Comparison of ENCODE assay signal across 23 mouse cellular contexts in genomic region chr13:42579471-42579870, GRCm38 (mm10).
A peak's percentile ranks its signal among the peaks of the same experiment; 100 is the strongest.
DNase-seq lines count a peak whose midpoint lies in the region.
"Had no signal": no experiment of that assay in that cellular context is flagged by ENCODE, and none has a peak within 500 bp of the region (broad histone marks: within the 10 kb centered on the region; RNA-seq: fewer than 3 reads in every experiment).

No protein-coding gene starts in this region.

- no peak overlapping the region for H3K4me3 ChIP-seq in embryonic facial prominence, embryonic 10.5 days
- H3K4me3 ChIP-seq: embryonic facial prominence, embryonic 12.5 days; embryonic facial prominence, embryonic 15.5 days; forebrain, embryonic 12.5 days; forebrain, embryonic 15.5 days; heart, embryonic 12.5 days; heart, embryonic 15.5 days; hindbrain, embryonic 10.5 days; hindbrain, embryonic 13.5 days; intestine, embryonic 15.5 days had no signal

- WGBS in embryonic facial prominence, embryonic 10.5 days: 70% methylated on average over 3 of the region's 3 CpGs

- peak; percentile 13 for DNase-seq in adrenal gland, postnatal 14 days
- DNase-seq in adrenal gland, adult 8-10 months: no peak
- DNase-seq in cerebellum, postnatal 14 days: peak; percentile 17 to 53
- DNase-seq in cerebellum, adult 11-12 months: no peak
- peak; percentile 17 for DNase-seq in urinary bladder, postnatal 14 days (ENCODE audit: low spot score)
- no peak for DNase-seq in urinary bladder, adult 18-20 months (ENCODE audit: low spot score in 2 of 2)
- DNase-seq in embryonic facial prominence, embryonic 10.5 days (ENCODE audit: low spot score): no peak
- DNase-seq: adrenal gland, adult 2 months; adrenal gland, postnatal 36 days; cerebellum, adult 8-10 months; gastrocnemius, postnatal 25 days; heart, adult 18-20 months; heart, postnatal 10 days; heart, postnatal 36 days had no signal

- no peak overlapping the region for H3K27ac ChIP-seq in embryonic facial prominence, embryonic 10.5 days (replicated peaks)
- H3K27ac ChIP-seq: embryonic facial prominence, embryonic 12.5 days; embryonic facial prominence, embryonic 15.5 days; forebrain, embryonic 12.5 days; forebrain, embryonic 15.5 days; heart, embryonic 15.5 days; hindbrain, embryonic 10.5 days; hindbrain, embryonic 13.5 days; intestine, embryonic 15.5 days had no signal

- no peaks in the 10 kb centered on the region for H3K4me1 ChIP-seq in embryonic facial prominence, embryonic 10.5 days
- H3K4me1 ChIP-seq: embryonic facial prominence, embryonic 12.5 days; forebrain, embryonic 12.5 days; forebrain, embryonic 15.5 days; hindbrain, embryonic 10.5 days; hindbrain, embryonic 13.5 days; intestine, embryonic 15.5 days had no signal

- no peaks in the 10 kb centered on the region for H3K36me3 ChIP-seq in embryonic facial prominence, embryonic 10.5 days (replicated peaks)
- H3K36me3 ChIP-seq: embryonic facial prominence, embryonic 12.5 days; embryonic facial prominence, embryonic 15.5 days; forebrain, embryonic 12.5 days; forebrain, embryonic 15.5 days; heart, embryonic 12.5 days; heart, embryonic 15.5 days; hindbrain, embryonic 10.5 days; hindbrain, embryonic 13.5 days; intestine, embryonic 15.5 days had no signal

- no peaks in the 10 kb centered on the region for H3K27me3 ChIP-seq in embryonic facial prominence, embryonic 10.5 days (replicated peaks; ENCODE audit: low read depth, poor library complexity, severe bottlenecking)
- H3K27me3 ChIP-seq: embryonic facial prominence, embryonic 12.5 days; embryonic facial prominence, embryonic 15.5 days; forebrain, embryonic 12.5 days; forebrain, embryonic 15.5 days; heart, embryonic 12.5 days; heart, embryonic 15.5 days; hindbrain, embryonic 13.5 days; intestine, embryonic 15.5 days had no signal

- no peaks in the 10 kb centered on the region for H3K9me3 ChIP-seq in embryonic facial prominence, embryonic 10.5 days
- H3K9me3 ChIP-seq: embryonic facial prominence, embryonic 12.5 days; forebrain, embryonic 12.5 days; forebrain, embryonic 15.5 days; heart, embryonic 12.5 days; heart, embryonic 15.5 days; hindbrain, embryonic 10.5 days; hindbrain, embryonic 13.5 days; intestine, embryonic 15.5 days had no signal

Comparison
In these comparisons a context has a peak if more than half of its experiments do, and no peak if none do; other contexts are left out.
1. DNase-seq: peak in adrenal gland, postnatal 14 days (single experiment), cerebellum, postnatal 14 days (2 of 2) and urinary bladder, postnatal 14 days (single experiment); none in adrenal gland, adult 8-10 months (single experiment), cerebellum, adult 11-12 months (single experiment), urinary bladder, adult 18-20 months (0 of 2) and embryonic facial prominence, embryonic 10.5 days (single experiment).